Mouse (Mus musculus) forebrain, embryonic 10.5 days (tissue): ENCODE results near the gene Lurap1. TPM values are rescaled to one million over a fixed set of nuclear protein-coding genes. Genes with fewer than 3 reads are reported as not detected.

Experiments
- DNase-seq: peaks from one replicate; pipeline ENCODE4 v3.0.0-alpha.2; 2017; ENCODE audit warnings: low spot score; ENCODE audit errors: extremely low spot score
- H3K27ac ChIP-seq: fragments of 300-500 bp; sonication (generic); 2 replicates; pipeline ENCODE4 v1.5.1; 2016; ENCODE audit warnings: mild to moderate bottlenecking
- H3K27me3 ChIP-seq: fragments of 300-500 bp; sonication (generic); 2 replicates; pipeline ENCODE4 v1.6.1; 2016; ENCODE audit warnings: mild to moderate bottlenecking; ENCODE audit not compliant: poor library complexity, severe bottlenecking
- H3K36me3 ChIP-seq: fragments of 300-500 bp; sonication (generic); replicated peaks from 2 replicates; pipeline ENCODE4 v1.6.1; 2016; ENCODE audit warnings: mild to moderate bottlenecking, moderate library complexity
- H3K4me1 ChIP-seq: fragments of 300-500 bp; sonication (generic); 2 replicates; pipeline ENCODE4 v1.6.1; 2016
- H3K4me3 ChIP-seq: fragments of 300-500 bp; sonication (generic); 2 replicates; pipeline ENCODE4 v1.5.1; 2016; ENCODE audit warnings: mild to moderate bottlenecking, moderate library complexity
- H3K9me3 ChIP-seq: fragments of 300-500 bp; sonication (generic); 2 replicates; pipeline ENCODE4 v1.6.1; 2016; ENCODE audit warnings: mild to moderate bottlenecking, moderate library complexity
- WGBS: fragments of 180-500 bp; shearing (Covaris S2); methylation state at CpG from one replicate; pipeline ENCODE4 v1.1.7; 2016; 5-methylcytosine and 5-hydroxymethylcytosine counted together
- polyA plus RNA-seq: library from polyadenylated mRNA; unstranded; fragments of >200 nt; fragmentation: Nextera tagmentation; extraction: Ambion mirVana; gene quantifications from 2 replicates; pipeline ENCODE4 v1.2.1, GENCODE M21; 2016

Lurap1 gene
- 2.0 and 2.6 TPM in 2 replicates for polyA plus RNA-seq

DNA sequence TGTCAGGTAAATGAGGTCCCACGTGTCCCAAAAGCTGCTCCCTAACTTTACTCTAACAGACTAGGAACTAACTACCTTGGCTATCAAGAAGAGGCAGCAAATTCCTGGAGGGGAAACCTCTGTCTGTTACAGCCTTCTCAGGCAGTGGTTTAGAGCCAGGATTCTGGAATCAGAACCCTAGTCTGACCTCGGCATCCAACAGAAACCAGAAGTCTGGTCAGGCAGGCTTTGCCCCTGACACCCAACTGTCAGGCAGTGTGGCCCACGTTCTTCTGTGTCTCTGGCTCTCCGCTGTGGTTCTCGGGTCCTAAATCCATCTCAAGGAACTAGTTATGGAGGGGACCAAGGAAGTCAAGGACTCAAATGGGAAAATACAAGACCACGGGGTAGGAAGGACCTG, at the start of gene Lurap1:
Lurap1 (minus strand) TSS at position 101 of the 400 bp plus-strand sequence.
- peaks cover 20% of the 10 kb centered on the region for H3K4me1 ChIP-seq
- no peaks in the 10 kb centered on the region for H3K27me3 ChIP-seq
- no peak for DNase-seq
- peak within 1 kb of the TSS; percentile 96 for H3K27ac ChIP-seq
- H3K4me3 ChIP-seq = peak within 1 kb of the TSS; percentile 82
- 84% methylated on average over 6 of the region's 6 CpGs for WGBS
- H3K36me3 ChIP-seq = peaks cover 49% of the 10 kb centered on the region
- H3K9me3 ChIP-seq = no peaks in the 10 kb centered on the region; the same call in 1 of the 2 replicates

DNA sequence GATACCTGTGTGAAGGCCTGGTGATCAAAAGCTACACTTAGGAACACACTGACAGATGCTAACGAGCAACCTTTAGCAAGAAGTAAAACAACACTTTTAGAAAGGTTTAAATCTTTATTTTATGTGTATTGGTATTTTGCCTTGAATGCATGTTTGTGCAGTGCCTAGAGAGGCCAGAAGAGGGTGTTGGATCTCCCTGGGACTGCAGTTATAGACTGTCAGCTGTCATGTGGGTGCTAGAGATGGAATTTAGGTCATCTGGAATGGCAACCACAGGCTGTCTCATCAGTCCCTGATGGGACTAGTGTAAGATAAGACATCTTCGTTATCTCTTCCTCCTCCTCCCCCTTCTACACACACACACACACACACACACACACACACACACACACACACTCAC, 47.3 kb upstream of the Lurap1 start:
- H3K4me3 ChIP-seq = no peak overlapping the region
- WGBS = 84% methylated on average over 2 of the region's 2 CpGs
- H3K36me3 ChIP-seq = no peaks in the 10 kb centered on the region
- no peak for DNase-seq
- H3K4me1 ChIP-seq = no peaks in the 10 kb centered on the region
- no peaks in the 10 kb centered on the region for H3K9me3 ChIP-seq
- no peaks in the 10 kb centered on the region for H3K27me3 ChIP-seq
- H3K27ac ChIP-seq = no peak overlapping the region

DNA sequence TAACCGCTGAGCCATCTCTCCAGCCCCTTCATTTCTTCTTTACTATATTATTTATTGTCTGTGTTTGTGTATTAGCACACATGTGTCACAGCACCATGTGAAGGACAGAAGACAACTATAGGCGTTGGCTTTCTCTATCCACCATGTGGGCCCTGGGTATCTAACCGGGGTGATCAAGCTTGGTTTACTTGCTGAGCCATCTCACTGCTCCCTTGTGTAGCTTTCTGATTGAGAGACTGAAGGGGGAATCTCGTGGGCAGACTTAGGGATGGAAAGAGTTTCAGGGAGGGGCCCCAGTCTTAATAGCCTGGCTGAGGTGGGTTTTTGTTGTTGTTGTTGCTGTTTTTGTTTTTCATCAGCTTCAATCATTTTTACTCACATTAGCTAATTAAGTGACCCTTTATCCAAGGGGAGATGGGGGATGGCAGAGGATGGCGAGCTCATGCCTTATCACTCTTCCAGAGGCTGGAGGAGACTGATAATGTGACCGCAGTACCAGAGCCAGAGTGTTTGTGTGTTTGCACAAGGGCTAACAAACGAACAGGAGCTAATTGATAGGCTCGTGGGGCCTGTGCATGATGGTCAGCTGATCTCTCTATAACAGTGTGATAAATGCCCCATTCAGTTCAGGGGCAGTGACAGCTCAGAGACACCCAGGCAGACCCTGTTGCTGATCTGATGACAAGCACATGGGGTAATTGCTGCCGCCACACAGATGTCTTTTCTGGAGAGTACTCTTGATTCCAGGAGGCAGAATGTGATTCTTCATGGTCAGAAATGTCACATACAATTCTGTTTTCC, 42.6 kb upstream of the Lurap1 start:
- Histone ChIP-seq H3K9me3 (no peaks in the 10 kb centered on the region), H3K27ac (no peak overlapping the region), H3K27me3 (no peaks in the 10 kb centered on the region), H3K4me1 (no peaks in the 10 kb centered on the region), H3K4me3 (no peak overlapping the region), H3K36me3 (no peaks in the 10 kb centered on the region)
- WGBS = 80% methylated on average over 9 of the region's 9 CpGs
- no peak for DNase-seq

DNA sequence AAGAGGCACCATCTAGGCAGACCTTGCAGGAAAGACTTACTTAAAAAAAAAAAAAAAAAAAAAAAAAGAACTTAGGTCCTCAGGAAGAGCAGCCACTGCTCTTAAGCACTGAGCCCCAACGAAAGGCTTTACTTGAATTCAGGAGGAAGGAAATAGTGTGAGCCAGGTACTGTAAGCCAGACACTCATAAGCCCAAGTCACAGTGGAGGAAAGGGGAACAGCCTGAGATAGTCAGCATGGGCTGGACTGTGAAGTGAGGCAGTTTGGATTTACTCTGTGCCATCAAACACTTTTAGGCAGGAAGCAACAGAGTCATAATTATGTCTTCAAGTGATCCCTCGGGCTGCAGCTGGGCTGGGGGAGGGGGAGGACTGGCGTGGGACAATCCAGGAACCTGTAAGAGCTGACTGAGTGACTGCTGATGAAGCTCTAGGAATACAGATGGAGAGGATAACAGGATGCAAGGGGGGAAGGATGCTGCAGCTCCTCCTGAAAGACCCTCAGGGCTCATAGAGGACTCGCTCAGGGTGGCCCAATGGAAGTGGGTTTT, 41.2 kb upstream of the Lurap1 start:
- Histone ChIP-seq H3K27me3 (no peaks in the 10 kb centered on the region), H3K4me1 (no peaks in the 10 kb centered on the region), H3K27ac (no peak overlapping the region), H3K4me3 (no peak overlapping the region), H3K36me3 (no peaks in the 10 kb centered on the region), H3K9me3 (no peaks in the 10 kb centered on the region)
- WGBS = 75% methylated on average over 4 of the region's 4 CpGs
- no peak for DNase-seq

DNA sequence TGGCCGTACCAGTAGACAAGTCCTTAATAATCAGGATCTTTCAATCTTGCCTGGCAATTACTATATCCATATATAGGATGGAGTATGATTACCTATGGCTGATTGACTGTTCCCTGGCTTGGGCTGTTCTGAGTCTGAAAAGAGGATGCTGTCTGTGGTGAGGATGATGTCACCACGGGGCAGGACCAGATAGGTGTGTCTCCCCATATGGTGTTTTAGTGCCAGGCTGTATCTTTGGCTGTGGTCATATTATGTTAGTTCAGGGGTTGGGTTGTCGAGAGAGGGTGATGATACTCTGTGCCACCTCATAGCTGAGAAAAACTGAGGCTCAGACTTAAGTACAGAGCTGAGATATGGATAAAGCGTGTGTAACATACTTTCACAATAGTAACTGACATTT, 33.9 kb upstream of the Lurap1 start:
- Histone ChIP-seq H3K4me3 (no peak overlapping the region), H3K9me3 (no peaks in the 10 kb centered on the region), H3K27ac (no peak overlapping the region), H3K36me3 (no peaks in the 10 kb centered on the region), H3K27me3 (no peaks in the 10 kb centered on the region), H3K4me1 (peaks cover 18% of the 10 kb centered on the region)
- DNase-seq = no peak
- 90% methylated on average over 4 of the region's 4 CpGs for WGBS

DNA sequence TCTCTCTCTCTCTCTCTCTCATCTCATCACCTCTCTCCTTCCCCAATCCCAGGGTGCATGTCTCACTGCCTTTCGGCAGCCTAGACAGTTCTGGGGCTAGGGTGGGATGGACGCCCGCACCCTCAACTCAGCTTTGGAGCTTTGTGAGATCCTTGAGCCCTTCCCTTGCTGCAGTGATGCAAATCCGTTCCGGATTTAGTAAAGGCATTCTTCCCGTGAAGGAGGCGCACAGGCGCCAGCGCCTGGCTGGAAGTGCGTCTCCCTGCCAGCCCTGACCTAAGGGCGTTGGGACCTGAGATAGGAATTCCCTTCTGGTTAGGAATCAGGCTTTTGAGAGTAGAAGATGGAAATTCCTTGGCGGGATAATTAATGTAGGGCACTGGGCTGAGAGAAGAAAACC, 31.6 kb upstream of the Lurap1 start:
- Histone ChIP-seq H3K27me3 (no peaks in the 10 kb centered on the region), H3K9me3 (no peaks in the 10 kb centered on the region), H3K4me3 (peak overlapping the region; percentile 39), H3K27ac (peak overlapping the region; percentile 79), H3K4me1 (peaks cover 21% of the 10 kb centered on the region), H3K36me3 (no peaks in the 10 kb centered on the region)
- 6% methylated on average over 12 of the region's 12 CpGs for WGBS
- DNase-seq = no peak

DNA sequence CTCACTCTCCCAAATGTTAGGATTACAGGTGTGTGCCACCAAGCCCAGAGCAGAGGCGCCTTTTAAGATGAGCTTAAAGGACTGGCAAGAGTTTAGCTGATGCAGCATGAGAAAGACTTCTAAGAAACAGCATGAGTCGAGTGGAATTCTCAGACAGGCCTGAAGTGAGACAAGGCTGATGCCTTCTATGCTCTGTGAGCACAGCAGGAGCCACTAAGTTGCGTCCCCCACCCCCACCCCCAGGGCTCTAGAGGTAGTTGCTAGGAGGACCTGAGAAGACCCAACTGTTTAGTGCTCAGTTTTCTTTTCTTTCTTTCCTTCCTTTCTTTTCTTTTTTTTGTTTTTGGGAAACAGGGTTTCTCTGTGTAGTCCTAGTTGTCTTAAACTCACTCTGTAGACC, 30.9 kb upstream of the Lurap1 start:
- no peak for DNase-seq
- Histone ChIP-seq H3K27me3 (no peaks in the 10 kb centered on the region), H3K4me1 (peaks cover 28% of the 10 kb centered on the region), H3K27ac (no peak overlapping the region), H3K36me3 (no peaks in the 10 kb centered on the region), H3K4me3 (no peak overlapping the region), H3K9me3 (no peaks in the 10 kb centered on the region)
- 23% methylated on average over 3 of the region's 3 CpGs for WGBS

DNA sequence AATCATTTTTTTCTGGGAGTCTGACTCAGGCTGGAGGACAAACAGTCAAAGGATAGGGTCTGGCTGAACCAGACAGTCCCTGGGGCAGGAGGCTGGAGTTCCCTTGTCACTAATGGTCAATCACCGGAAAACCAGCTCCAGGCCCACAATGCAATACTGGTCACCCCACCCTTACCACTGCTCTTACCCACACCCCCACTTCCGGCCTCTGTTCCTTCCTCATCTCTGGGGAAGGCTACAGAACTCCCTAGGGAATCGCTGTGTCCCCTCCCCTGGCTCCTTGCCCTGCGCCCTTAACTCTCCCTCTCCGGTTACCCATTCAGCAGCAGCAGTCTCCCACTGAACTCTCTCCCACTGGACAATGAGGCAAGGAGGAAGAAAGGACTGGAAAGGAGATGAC, 26.0 kb upstream of the Lurap1 start:
- Histone ChIP-seq H3K4me3 (no peak overlapping the region; the same call in 1 of the 2 replicates), H3K27ac (peak overlapping the region; percentile 80), H3K36me3 (no peaks in the 10 kb centered on the region), H3K4me1 (peaks cover 56% of the 10 kb centered on the region), H3K9me3 (no peaks in the 10 kb centered on the region), H3K27me3 (no peaks in the 10 kb centered on the region)
- 23% methylated on average over 5 of the region's 5 CpGs for WGBS
- no peak for DNase-seq

DNA sequence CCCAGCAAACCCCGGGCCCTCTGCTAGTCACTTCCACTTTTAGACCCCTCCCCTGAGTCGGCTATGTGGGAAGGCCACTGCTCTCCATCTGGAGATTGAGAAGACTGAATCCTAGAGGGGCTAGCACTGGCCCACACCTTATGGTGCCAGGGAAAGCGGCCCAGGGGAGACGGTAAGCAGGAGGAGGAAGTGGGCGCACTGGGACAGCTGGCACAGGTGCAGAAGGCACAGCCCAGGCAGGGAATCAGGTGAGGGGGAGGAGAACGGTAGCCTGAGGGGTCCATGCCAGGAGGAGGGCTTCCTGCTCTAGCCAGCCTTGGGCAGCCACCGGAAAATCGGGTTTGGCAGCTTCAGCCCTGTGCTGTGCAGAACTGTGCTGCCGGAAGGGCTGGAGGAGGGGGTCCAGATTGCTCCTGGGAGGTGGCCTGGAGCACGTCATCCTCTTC, 25.4 kb upstream of the Lurap1 start:
- WGBS = 30% methylated on average over 10 of the region's 10 CpGs
- DNase-seq = no peak

DNA sequence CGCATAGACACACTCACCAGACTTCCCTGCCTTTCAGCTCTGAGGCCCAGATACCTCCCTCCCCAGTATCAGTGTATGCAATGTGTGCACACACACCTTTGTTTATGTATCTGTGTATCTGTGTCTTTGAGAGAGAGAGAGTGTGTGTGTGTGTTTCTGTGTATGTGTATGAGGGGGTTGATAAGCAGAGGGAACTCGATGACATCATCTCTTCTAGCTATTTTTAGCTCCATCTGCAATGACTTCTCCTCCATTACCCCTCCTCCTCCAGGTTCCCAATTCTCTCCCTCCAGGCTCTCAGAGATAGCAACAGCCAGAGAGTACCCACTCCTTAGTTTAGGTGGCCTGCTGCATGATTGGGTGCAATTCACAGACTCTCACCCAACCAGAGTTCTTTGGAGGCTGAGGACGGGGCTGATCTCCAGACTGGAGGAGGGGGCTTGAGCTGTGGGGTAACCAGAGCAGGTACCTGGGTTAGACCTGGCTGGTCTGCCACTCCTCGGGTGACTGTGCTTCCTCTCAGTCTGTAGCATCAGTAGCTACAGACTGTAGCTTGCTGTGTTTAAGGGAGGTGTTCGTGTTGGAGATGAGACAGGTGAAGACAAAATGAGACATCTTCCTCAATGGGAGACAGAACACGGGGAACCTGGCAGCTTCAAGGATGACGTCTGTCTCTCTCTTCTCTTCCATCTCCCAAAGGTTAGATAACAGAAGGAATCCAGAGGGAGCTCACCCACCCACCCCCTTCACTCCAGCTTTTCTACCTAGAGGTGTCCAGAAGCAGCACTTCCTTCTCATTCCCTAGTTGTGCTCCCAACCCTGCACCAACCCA, 24.8 kb upstream of the Lurap1 start:
- H3K36me3 ChIP-seq = no peaks in the 10 kb centered on the region
- peak overlapping the region; percentile 80 for H3K27ac ChIP-seq
- 65% methylated on average over 7 of the region's 7 CpGs for WGBS
- peak overlapping the region; percentile 31; the same call in 1 of the 2 replicates for H3K4me3 ChIP-seq
- H3K4me1 ChIP-seq = peaks cover 54% of the 10 kb centered on the region
- H3K27me3 ChIP-seq = no peaks in the 10 kb centered on the region
- no peak for DNase-seq
- no peaks in the 10 kb centered on the region for H3K9me3 ChIP-seq

More for the DNA sequence above, 25.4 kb upstream of the Lurap1 start:
- no peaks in the 10 kb centered on the region for H3K36me3 ChIP-seq
- no peaks in the 10 kb centered on the region for H3K9me3 ChIP-seq
- H3K27ac ChIP-seq = peak overlapping the region; percentile 80
- H3K4me1 ChIP-seq = peaks cover 55% of the 10 kb centered on the region
- H3K27me3 ChIP-seq = no peaks in the 10 kb centered on the region
- H3K4me3 ChIP-seq = peak overlapping the region; percentile 31

DNA sequence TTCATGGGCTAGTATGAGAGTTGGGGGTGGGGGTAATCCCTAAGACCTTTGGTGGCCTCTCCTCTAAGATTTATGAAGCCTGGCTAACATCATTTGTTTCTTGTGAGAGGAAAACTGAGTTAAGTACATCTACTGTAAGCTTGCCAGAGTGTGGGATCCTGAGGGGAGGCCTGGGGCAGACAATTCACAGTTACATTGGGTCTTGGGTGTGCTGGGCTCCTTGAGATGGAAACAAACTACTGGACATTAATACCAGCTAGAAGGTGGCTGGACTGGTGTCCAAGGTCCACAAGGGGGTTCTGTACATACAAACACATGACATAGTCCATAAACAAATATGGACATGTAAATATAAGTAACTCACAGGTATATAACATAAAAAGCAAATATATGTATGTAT, 24.0 kb upstream of the Lurap1 start:
- H3K27me3 ChIP-seq = no peaks in the 10 kb centered on the region
- no peak overlapping the region for H3K4me3 ChIP-seq
- peaks cover 54% of the 10 kb centered on the region for H3K4me1 ChIP-seq
- no peak for DNase-seq
- H3K9me3 ChIP-seq = no peaks in the 10 kb centered on the region
- no peaks in the 10 kb centered on the region for H3K36me3 ChIP-seq
- no peak overlapping the region for H3K27ac ChIP-seq

DNA sequence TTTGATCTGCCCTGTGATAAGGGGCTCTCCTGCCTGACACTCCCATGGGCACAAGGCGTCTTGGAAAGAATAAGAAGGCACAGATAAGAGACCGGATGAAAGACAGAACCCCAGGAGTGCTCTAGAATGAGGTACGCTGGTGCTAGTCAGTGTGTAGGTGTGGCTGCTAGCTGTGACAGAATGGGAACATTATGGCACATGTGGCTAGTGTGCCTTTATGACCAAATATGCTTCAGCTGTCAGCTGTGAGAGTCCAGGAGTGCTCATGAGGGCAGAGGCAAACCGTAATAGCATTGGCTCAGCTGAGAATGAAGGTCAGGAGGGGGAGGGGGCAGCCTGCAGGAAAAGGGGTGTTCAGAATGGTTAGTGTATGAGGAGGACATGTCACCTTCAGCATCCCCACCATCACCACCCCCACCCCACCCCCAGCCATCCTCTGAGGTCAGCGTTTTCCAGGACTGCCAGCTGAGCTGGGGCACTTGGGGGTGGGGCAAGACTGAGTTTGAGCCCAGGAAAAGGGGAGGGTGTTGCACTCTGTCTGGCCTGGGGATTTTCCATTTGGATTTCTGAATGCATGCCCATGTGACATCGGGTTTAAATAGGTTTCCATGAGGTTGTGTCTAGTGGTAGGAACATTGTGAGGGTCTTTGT, 23.5 kb upstream of the Lurap1 start:
- no peaks in the 10 kb centered on the region for H3K9me3 ChIP-seq
- no peak overlapping the region for H3K4me3 ChIP-seq
- no peaks in the 10 kb centered on the region for H3K27me3 ChIP-seq
- 51% methylated on average over 6 of the region's 6 CpGs for WGBS
- H3K4me1 ChIP-seq = peaks cover 54% of the 10 kb centered on the region
- DNase-seq = no peak
- H3K27ac ChIP-seq = peak overlapping the region; percentile 0; the same call in 1 of the 2 replicates
- no peaks in the 10 kb centered on the region for H3K36me3 ChIP-seq
